Mouse (Mus musculus) urinary bladder, adult 18-20 months (tissue): ENCODE measurements around the gene 4931406C07Rik.

Experiments used
- DNase-seq, 2 experiments: peaks; one replicate each; pipeline ENCODE4 v3.0.0; 2022; ENCODE audit warnings: low spot score in 2 of 2, mixed read lengths in 2 of 2

4931406C07Rik gene

GRCm38 (mm10) chr9:15289251-15289650 lies 17.0 kb downstream of the 4931406C07Rik start:
- no peak for DNase-seq

DNA sequence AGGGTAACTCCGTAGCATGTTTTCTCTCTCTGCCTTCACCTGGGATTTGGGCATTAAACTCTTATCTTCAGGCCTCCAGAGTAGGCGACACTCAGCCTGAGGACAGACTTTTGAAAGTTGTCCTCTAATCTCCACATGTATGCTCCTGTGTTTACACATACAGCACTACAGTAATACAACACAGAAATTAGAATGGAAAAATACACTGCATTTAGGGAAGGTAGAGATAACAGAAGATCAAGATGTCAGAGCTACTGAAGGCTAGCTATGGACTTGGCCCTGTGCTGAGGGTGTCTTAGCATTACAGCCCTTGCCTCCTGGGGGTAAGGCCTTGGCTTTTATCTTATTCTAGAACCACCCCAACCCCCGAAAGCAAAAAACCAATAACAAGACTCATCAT lies 17.8 kb downstream of the 4931406C07Rik start:
- DNase-seq, result no peak

GRCm38 (mm10) chr9:15287846-15288245 lies 18.4 kb downstream of the 4931406C07Rik start:
- DNase-seq, result no peak

DNA sequence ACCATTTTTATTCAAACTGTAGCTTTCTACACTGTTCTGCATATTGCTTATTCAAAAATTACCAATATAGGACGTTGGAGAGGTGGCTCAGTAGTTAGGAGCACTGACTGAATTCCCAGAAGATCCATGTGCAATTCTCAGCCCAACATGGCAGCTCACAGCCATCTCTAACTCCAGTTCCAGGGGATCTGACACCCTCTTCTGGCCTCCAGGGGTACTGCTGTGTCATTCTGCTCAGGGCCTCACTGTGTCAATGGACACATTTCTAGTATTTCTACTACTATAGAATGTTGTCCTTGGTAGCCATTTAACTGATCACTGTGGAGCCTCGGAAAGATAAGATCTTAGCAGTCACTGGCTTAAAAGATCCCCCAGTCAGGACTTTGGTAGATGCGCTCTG lies 20.8 kb downstream of the 4931406C07Rik start:
- no peak for DNase-seq

- DNase-seq, result no peak
Observed at GRCm38 (mm10) chr9:15280491-15280879, 25.8 kb downstream of the 4931406C07Rik start.

GRCm38 (mm10) chr9:15279649-15280490 lies 26.4 kb downstream of the 4931406C07Rik start, which contains the start of gene Med17:
TSS of gene Med17 (minus strand) at chr9:15279931.
- DNase-seq, result peak; percentile 86 to 91

- no peak for DNase-seq
Observed at GRCm38 (mm10) chr9:15279139-15279648, 27.1 kb downstream of the 4931406C07Rik start.

DNA sequence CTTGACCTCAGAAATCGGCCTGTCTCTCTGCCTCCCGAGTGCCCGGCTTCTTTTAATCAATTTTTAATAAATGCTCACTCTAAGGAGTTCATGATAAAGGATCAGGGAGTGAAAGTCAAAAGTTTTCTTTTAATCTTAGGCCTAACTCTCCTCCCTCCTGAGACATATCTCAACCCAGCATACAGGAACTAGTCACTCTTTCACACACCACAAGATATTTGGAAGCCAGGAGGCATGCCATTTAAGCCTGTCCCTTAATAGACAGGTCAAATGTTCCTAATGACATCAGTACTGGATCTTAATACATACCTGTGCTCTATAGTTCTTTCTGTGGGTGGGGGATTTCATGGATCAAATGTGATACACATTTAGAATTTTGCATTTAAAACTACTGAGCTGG lies 27.9 kb downstream of the 4931406C07Rik start:
- no peak for DNase-seq

DNA sequence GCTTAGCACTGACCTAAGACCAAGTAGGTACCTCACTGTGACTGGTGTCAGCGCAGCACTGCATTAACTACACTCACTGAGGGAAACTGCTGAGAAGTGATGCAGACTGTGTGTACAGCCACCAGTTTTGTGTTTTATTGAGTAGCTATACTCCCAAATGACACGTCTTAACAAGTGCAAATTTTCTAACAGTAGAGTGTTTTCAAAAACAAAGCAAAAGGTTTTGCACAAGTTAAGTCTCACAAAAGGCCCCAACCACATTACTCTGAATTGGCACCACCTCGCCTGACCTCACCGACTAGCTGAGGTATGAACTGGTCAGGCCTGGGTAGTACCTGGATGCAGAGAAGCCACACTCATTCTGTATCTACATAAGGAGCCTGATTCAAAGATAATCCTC lies 29.4 kb downstream of the 4931406C07Rik start:
- DNase-seq, result no peak

DNA sequence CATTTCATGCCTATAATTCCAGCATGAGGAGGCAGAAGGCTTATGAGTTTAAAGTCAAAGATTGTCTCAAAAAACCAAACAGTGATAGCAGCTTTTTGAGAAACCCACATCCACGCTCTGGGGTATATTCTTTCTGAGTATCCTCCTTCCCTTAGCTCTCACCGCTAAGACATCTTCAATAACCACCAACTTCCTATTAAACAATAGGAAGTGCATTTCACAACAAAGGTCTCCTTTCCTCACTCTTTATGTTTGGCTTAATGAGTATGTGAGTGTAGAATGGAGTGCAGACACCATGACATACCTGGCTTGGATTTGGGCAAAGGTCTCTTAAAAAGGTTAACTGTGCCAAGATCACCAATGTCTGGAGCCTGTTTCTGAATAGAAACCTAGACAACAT lies 32.3 kb downstream of the 4931406C07Rik start:
- no peak for DNase-seq

- no peak for DNase-seq
Observed at GRCm38 (mm10) chr9:15263487-15263886, 42.8 kb downstream of the 4931406C07Rik start.

- DNase-seq, result no peak
Observed at GRCm38 (mm10) chr9:15261980-15262379, 44.3 kb downstream of the 4931406C07Rik start.

GRCm38 (mm10) chr9:15256214-15256613 lies 50.0 kb downstream of the 4931406C07Rik start:
- DNase-seq, result no peak

- no peak for DNase-seq
Observed at GRCm38 (mm10) chr9:15254501-15254900, 51.7 kb downstream of the 4931406C07Rik start.

- no peak for DNase-seq
Observed at GRCm38 (mm10) chr9:15252196-15252595, 54.1 kb downstream of the 4931406C07Rik start.

- no peak for DNase-seq
Observed at GRCm38 (mm10) chr9:15250376-15250775, 55.9 kb downstream of the 4931406C07Rik start.

DNA sequence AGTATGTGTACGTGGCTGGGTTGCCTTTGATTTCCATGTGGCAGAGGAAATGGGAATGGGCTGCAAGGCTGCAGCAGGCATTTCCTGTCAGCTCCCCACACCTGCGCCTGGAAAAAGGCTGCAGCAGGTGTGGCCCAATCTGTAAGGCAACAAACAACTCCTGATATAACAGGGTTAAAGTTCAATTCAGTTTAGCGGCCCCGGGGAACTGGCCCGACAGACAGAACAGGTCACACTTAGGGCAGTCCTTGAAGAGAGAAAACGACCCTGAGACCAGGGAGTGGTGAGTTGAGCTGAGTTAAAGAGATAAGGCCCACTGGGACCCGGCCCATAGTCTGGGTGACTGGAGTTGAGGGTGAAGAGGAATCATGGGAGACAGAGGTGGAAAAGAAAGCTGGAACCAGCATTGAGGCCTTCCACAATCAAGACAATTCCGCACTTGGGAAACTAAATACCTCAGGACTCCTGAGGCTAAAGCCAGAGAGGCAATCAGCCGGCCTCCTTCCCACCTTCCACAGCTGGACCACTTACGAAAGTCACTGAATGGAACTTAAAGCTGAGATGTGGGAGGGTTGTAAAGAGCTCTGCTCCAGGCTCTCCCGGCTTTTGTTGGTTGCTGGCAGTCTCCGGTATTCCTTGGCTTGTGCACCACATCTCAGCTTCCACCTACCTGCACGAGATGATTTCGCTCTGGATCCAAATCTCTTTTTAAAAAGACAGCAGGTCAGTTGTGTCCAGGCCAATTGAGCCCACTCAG lies 60.8 kb downstream of the 4931406C07Rik start:
- DNase-seq, result no peak

- no peak for DNase-seq
Observed at GRCm38 (mm10) chr9:15242130-15242529, 64.1 kb downstream of the 4931406C07Rik start.

- peak; percentile 18 to 23 for DNase-seq
Observed at GRCm38 (mm10) chr9:15241596-15241939, 64.7 kb downstream of the 4931406C07Rik start.

- DNase-seq, result no peak
Observed at GRCm38 (mm10) chr9:15240863-15241595, 65.2 kb downstream of the 4931406C07Rik start.

DNA sequence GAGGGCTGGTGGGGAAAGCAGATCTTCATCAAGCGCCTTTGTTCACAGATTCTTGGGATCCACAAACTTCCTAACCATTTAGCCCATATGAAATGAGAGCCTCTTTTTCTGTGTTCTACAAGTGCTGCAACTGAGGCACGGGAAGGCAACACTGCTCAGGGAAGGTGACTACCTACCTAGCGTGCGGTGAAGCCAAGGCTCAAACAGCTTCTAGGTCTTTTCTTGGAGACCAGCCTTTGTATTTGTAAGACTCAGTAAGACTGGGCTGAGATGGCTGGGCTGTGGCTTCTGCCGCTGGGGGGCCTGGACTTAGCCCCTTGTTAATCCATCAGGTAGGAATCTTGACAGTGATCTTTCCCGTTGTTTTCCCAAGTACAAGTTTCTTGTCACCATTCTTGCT lies 66.2 kb downstream of the 4931406C07Rik start:
- DNase-seq, result no peak
